Comparison of ENCODE assay signal across 9 mouse cellular contexts in genomic region chr14:101482270-101482669, GRCm38 (mm10).
A peak's percentile ranks its signal among the peaks of the same experiment; 100 is the strongest.
DNase-seq lines count a peak whose midpoint lies in the region; ATAC-seq and TF ChIP-seq lines count a peak whose summit lies in the region.
"Had no signal": no experiment of that assay in that cellular context is flagged by ENCODE, and none has a peak within 500 bp of the region (broad histone marks: within the 10 kb centered on the region; RNA-seq: fewer than 3 reads in every experiment).

No protein-coding gene starts in this region.

- no peak for ATAC-seq in heart, embryonic 12.5 days (ENCODE audit: insufficient number of reproducible peaks, low FRiP score)
- no peak for ATAC-seq in heart, embryonic 11.5 days (replicated peaks; ENCODE audit: insufficient number of reproducible peaks, low FRiP score, low TSS enrichment)
- ATAC-seq in neural tube, embryonic 15.5 days (ENCODE audit: low FRiP score): no peak

- no peaks in the 10 kb centered on the region for H3K9me3 ChIP-seq in heart, embryonic 12.5 days (replicated peaks)
- H3K9me3 ChIP-seq in heart, embryonic 11.5 days (replicated peaks; ENCODE audit: control insufficient read depth, low read length): no peaks in the 10 kb centered on the region
- no peaks in the 10 kb centered on the region for H3K9me3 ChIP-seq in neural tube, embryonic 15.5 days (replicated peaks)
- no peaks in the 10 kb centered on the region for H3K9me3 ChIP-seq in forebrain, embryonic 10.5 days
- H3K9me3 ChIP-seq: limb, embryonic 12.5 days had no signal

- no peak overlapping the region for H3K4me2 ChIP-seq in heart, embryonic 12.5 days
- H3K4me2 ChIP-seq in heart, embryonic 11.5 days: no peak overlapping the region
- no peak overlapping the region for H3K4me2 ChIP-seq in neural tube, embryonic 15.5 days
- H3K4me2 ChIP-seq: limb, embryonic 12.5 days had no signal

- H3K27me3 ChIP-seq in heart, embryonic 12.5 days (replicated peaks): no peaks in the 10 kb centered on the region
- no peaks in the 10 kb centered on the region for H3K27me3 ChIP-seq in heart, embryonic 11.5 days (ENCODE audit: control insufficient read depth, insufficient read depth, low read length)
- H3K27me3 ChIP-seq in thymus, adult 2 months (ENCODE audit: control insufficient read depth, insufficient read depth, low read length): no peaks in the 10 kb centered on the region
- H3K27me3 ChIP-seq in neural tube, embryonic 15.5 days (replicated peaks): no peaks in the 10 kb centered on the region
- H3K27me3 ChIP-seq in forebrain, embryonic 10.5 days (ENCODE audit: poor library complexity, severe bottlenecking): no peaks in the 10 kb centered on the region
- H3K27me3 ChIP-seq: limb, embryonic 12.5 days had no signal

- TF ChIP-seq CTCF in thymus, adult 2 months (IDR thresholded peaks at IDR 0.05; ENCODE audit: borderline replicate concordance, control insufficient read depth, extremely low read depth, insufficient read depth, low read length, poor library complexity): no peak

- peak overlapping the region; percentile 89; the same call in 1 of the 2 replicates for H3K27ac ChIP-seq in heart, embryonic 12.5 days (ENCODE audit: poor library complexity, severe bottlenecking)
- no peak overlapping the region for H3K27ac ChIP-seq in heart, embryonic 11.5 days (ENCODE audit: low read depth, low read length)
- no peak overlapping the region for H3K27ac ChIP-seq in thymus, adult 2 months (ENCODE audit: control insufficient read depth, insufficient read depth, low read length)
- no peak overlapping the region for H3K27ac ChIP-seq in neural tube, embryonic 15.5 days (replicated peaks)
- no peak overlapping the region for H3K27ac ChIP-seq in forebrain, embryonic 10.5 days
- H3K27ac ChIP-seq: limb, embryonic 12.5 days had no signal

- peaks cover 19% of the 10 kb centered on the region for H3K4me1 ChIP-seq in heart, embryonic 12.5 days (replicated peaks)
- peaks cover 3% of the 10 kb centered on the region; the same call in 1 of the 2 replicates for H3K4me1 ChIP-seq in heart, embryonic 11.5 days (ENCODE audit: control insufficient read depth, insufficient read depth, low read length)
- H3K4me1 ChIP-seq in thymus, adult 2 months (replicated peaks; ENCODE audit: control insufficient read depth, insufficient read depth, low read length): peaks cover 8% of the 10 kb centered on the region
- H3K4me1 ChIP-seq in neural tube, embryonic 15.5 days: no peaks in the 10 kb centered on the region
- no peaks in the 10 kb centered on the region for H3K4me1 ChIP-seq in forebrain, embryonic 10.5 days

- H3K9ac ChIP-seq in heart, embryonic 12.5 days: no peak overlapping the region
- no peak overlapping the region for H3K9ac ChIP-seq in heart, embryonic 11.5 days (ENCODE audit: low read depth, low read length)
- H3K9ac ChIP-seq in neural tube, embryonic 15.5 days (replicated peaks): no peak overlapping the region
- H3K9ac ChIP-seq: limb, embryonic 12.5 days had no signal

- WGBS in heart, embryonic 12.5 days: 41% methylated on average over 4 of the region's 4 CpGs
- WGBS in heart, embryonic 11.5 days (ENCODE audit: insufficient replicate concordance): 35% methylated on average over 4 of the region's 4 CpGs
- 42% methylated on average over 4 of the region's 4 CpGs for WGBS in thymus, adult 2 months
- WGBS in neural tube, embryonic 15.5 days: 42% methylated on average over 4 of the region's 4 CpGs
- WGBS in forebrain, embryonic 10.5 days: 44% methylated on average over 4 of the region's 4 CpGs

- TF ChIP-seq POLR2A in thymus, adult 2 months (IDR thresholded peaks at IDR 0.05; ENCODE audit: control insufficient read depth, extremely low read depth, insufficient read depth, low read length, poor library complexity): no peak

- H3K4me3 ChIP-seq in heart, embryonic 12.5 days: no peak overlapping the region
- no peak overlapping the region for H3K4me3 ChIP-seq in heart, embryonic 11.5 days (ENCODE audit: low read depth, low read length)
- no peak overlapping the region for H3K4me3 ChIP-seq in thymus, adult 2 months (ENCODE audit: control insufficient read depth, insufficient read depth, low read length)
- no peak overlapping the region for H3K4me3 ChIP-seq in neural tube, embryonic 15.5 days (replicated peaks)
- no peak overlapping the region for H3K4me3 ChIP-seq in forebrain, embryonic 10.5 days
- H3K4me3 ChIP-seq: limb, embryonic 12.5 days had no signal

- peak; percentile 57 for DNase-seq in thymus, adult 2 months
- DNase-seq in thymus, adult 18-20 months: no peak
- DNase-seq in cerebellum, postnatal 14 days: peak; percentile 48 to 80
- peak; percentile 34 for DNase-seq in lung, postnatal 10 days
- DNase-seq in forebrain, embryonic 10.5 days (ENCODE audit: extremely low spot score, low spot score): no peak

- H3K36me3 ChIP-seq in heart, embryonic 12.5 days: peaks cover 15% of the 10 kb centered on the region
- H3K36me3 ChIP-seq in heart, embryonic 11.5 days (ENCODE audit: control insufficient read depth, insufficient read depth, low read length): no peaks in the 10 kb centered on the region; the same call in 1 of the 2 replicates
- H3K36me3 ChIP-seq in thymus, adult 2 months (ENCODE audit: control insufficient read depth, insufficient read depth, low read length): no peaks in the 10 kb centered on the region
- no peaks in the 10 kb centered on the region for H3K36me3 ChIP-seq in neural tube, embryonic 15.5 days
- no peaks in the 10 kb centered on the region for H3K36me3 ChIP-seq in forebrain, embryonic 10.5 days (replicated peaks)
- H3K36me3 ChIP-seq: limb, embryonic 12.5 days had no signal

Comparison
In these comparisons a context has a peak if more than half of its experiments do, and no peak if none do; other contexts are left out.
1. DNase-seq: peak in thymus, adult 2 months (single experiment), cerebellum, postnatal 14 days (2 of 2) and lung, postnatal 10 days (single experiment); none in thymus, adult 18-20 months (0 of 2) and forebrain, embryonic 10.5 days (single experiment).